Mouse (Mus musculus) left cerebral cortex, adult 18-20 months (tissue): ENCODE data around the gene Sertad1. TPM values are rescaled to one million over a fixed set of nuclear protein-coding genes. Genes with fewer than 3 reads are reported as not detected.

Experiments used
- DNase-seq, 2 experiments: peaks; one replicate each; pipeline ENCODE4 v3.0.0; 2021 to 2022; ENCODE audit warnings: low spot score in 2 of 2, mixed read lengths in 1 of 2
- long read RNA-seq, 2 experiments: library from polyadenylated mRNA; stranded (forward); transcript quantifications; one replicate each; pipeline ENCODE4 v2.0.0; 2021
- total RNA-seq, 2 experiments: library from RNA; stranded (reverse); gene quantifications; 2 replicates each; pipeline ENCODE4 v1.2.3; 2021

Sertad1 gene
- 10 to 100 TPM; 15.3 to 26.9 TPM for total RNA-seq
- long read RNA-seq, experiment 1, transcript Sertad1-201 (2 exons, 1,233 nt): major isoform, 16 of 21 reads
- long read RNA-seq, experiment 1, partial matches to known transcripts: 4 of 21 reads
- long read RNA-seq, experiment 1, other reads (novel, unspliced or antisense): 0 of 21 reads
- long read RNA-seq, experiment 2, transcript Sertad1-201 (2 exons, 1,233 nt): major isoform, 8 of 10 reads
- long read RNA-seq, experiment 2, partial matches to known transcripts: 0 of 10 reads
- long read RNA-seq, experiment 2, other reads (novel, unspliced or antisense): 2 of 10 reads

DNA sequence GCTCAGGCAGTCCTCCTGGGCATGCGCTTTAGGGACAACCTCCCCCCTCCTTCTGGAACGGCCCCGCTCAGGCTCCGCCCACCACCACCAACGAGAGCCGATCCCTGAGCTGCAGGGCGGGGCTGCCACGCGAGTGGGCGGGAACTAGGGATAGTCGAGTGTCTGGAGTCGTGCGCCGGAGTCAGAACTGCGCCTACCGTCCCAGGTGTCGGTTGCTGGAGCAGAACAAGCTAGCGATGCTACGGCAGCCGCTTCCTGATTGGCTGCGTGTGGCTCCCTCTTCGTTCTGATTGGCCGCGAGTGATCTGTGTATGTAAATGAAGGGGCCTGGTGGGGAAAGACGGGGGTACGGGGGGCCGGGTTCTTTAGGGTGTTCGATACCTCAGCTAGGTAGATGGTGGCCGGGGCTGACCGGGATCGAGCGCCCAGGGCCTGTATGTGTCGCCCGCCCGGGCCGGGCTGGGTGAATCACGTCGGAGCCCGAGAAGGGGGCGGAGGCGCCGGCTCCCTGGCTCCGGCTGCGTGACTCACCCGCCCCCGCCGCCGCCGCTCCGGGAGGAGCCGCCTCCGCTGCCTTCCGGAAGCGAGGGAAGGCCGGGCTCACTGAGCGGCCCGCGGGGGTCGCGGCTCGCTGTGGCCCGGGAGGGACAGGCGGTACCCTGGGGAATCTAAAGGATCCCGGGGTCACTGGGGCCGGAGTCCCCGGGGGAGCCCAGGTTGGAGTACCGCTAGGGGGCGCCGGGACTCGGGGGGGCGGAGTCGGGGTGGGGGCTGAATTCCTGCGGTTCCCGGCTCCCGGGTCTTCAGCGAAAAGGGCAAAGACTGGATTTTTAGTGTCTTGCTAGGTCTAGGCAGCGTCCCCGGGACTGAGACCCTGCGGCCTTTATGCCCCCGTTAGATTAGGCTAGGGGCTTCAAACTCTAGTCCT, at the start of gene Sertad1:
Sertad1 (plus strand) TSS at position 141 of the 928 bp plus-strand sequence.
- peak; percentile 99 to 100 for DNase-seq

- DNase-seq: no peak
These were observed 49.2 kb upstream of the Sertad1 start for GRCm38 (mm10) chr7:27437544-27437943.

DNA sequence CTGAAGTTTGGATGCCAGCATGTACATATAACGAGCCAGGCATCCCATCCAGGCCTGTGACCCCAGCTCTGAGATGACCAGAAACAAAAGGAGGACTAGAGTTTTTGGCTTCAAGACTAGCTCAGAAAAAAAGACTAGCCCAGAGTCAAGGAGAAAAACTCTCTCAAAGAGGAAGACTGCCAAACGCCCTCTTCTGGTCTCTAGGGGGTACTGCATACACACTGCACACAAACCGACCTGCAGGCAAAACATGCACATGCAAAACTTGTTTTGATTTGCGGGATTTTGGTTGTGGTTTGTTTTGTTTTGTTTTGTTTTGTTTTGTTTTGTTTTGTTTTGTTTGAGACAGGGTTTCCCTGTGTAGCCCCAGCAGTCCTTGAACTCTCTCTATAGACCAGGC, 46.7 kb upstream of the Sertad1 start:
- no peak for DNase-seq

DNA sequence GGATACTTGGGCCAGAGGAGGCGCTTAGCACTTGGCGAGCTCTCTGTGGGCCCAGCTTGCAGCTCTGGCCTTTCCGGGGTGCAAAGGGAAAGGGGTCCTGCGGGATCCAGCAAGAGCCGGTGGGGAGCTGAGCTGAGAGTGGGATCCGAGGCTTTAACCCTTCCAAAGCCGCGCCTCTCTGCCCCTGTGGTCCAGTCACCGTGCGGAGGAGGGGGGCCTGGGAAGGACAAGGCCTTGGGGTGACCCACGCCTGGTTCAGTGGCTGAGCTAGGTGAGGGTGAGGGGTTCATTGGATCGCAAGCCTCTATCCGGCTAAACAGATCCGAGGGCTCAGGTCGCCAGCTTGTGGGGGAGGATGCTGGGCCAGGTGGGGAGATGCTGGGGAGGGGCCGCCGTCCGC, 40.7 kb upstream of the Sertad1 start:
- DNase-seq: no peak

GRCm38 (mm10) chr7:27446521-27447418, 39.9 kb upstream of the Sertad1 start:
- DNase-seq: peak; percentile 65 to 79

DNA sequence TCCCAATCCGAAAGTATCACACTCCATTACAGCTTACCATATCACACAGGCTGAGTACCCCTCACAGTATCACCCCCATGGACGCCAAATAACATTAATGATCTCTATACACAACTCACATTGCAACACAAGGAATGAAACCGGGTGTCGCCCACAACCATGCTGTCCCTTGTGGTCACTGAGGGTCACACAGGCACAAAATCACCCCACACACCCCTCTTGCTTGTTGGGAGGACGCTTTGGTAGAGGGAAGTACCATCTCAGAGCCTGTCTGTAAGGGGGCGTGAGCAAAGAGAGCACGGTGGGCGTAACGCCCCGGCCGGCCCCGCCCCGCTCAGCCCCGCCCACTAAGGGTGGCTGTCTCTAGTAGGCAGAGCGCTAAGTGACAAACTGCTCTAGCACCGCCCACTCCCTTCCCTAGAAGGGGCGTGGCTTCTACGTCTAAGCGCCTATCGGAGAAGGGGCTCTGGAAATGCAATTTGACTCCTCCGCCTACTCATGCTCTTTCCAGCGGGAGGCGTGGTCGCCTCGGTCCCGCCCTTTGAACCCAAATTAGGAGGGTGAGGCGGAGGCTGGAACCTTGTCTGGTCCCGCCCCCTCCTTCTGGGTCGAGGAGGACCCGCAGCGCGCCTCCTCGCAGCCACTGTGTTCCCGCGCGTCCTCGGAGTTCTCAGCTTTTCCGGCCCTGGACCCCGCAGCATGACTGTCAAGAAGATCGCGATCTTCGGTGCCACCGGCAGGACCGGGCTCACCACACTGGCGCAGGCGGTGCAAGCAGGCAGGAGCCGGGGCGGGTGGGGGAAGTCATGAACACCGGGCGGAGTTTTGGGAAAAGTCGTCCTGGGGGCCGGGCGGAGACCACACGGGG, 39.1 kb upstream of the Sertad1 start, which contains the start of the genes Sptbn4 and Blvrb:
Sptbn4 (minus strand) TSS at position 268 of the 868 bp plus-strand sequence.
Blvrb (plus strand) TSS at position 560 of the 868 bp plus-strand sequence.
- peak; percentile 92 to 95 for DNase-seq

GRCm38 (mm10) chr7:27448421-27449206, 38.1 kb upstream of the Sertad1 start:
- DNase-seq: peak in 1 of 2 experiments; percentile 15

- peak; percentile 47 to 76 for DNase-seq
These were observed 37.4 kb upstream of the Sertad1 start for GRCm38 (mm10) chr7:27449256-27449862.

- DNase-seq: no peak
These were observed 35.4 kb upstream of the Sertad1 start for GRCm38 (mm10) chr7:27451359-27451758.

- no peak for DNase-seq
These were observed 34.4 kb upstream of the Sertad1 start for GRCm38 (mm10) chr7:27452206-27452770.

DNA sequence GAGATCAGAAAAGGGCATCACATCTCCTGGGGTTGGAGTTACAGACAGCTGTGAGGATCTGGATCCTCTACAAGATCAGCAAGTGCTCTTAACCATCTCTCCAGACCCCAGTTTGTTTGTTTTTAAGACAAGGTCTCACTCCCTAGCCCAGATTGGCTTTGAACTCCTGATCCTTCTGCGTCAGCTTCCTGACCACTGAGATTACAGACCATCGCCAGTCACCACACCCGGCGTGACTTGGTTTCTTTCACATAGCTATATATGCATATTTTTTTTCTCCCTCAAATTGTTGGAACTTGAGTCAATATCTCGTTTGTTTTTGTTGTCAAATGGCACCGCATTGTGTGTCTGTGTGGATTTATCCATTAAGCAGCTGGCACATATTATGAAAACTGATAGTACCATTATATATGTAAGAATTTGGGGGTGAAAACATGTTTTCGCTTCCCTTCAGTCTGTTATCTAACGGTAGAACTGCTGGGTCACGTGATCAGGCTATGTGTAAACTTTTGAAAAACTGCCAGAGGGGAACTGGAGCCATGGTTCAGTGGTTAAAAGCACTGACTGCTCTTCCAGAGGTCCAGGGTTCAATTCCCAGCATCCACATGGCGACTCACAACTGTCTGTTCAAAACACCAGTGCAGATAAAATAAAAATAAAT, 32.1 kb upstream of the Sertad1 start:
- no peak for DNase-seq

DNA sequence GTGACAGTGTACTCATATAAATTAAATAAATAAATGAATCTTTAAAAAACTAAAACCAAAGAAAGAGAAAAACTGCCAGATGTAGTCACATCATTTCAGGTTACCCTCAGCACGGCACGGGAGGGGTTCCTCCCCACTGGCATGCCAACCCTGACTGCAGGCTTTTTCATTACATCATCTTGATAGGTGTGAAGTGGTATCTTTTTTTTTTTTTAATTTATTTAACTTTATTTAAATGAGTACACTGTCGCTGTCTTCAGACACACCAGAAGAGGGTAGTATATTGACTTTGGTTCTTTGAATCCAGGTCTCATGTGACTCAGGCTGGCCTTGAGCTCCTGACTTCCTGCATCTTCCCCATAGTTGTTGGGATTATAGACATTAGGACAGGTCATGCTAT, 31.4 kb upstream of the Sertad1 start:
- no peak for DNase-seq

- no peak for DNase-seq
These were observed 28.1 kb upstream of the Sertad1 start for GRCm38 (mm10) chr7:27458614-27459013.

- no peak for DNase-seq
These were observed 27.1 kb upstream of the Sertad1 start for GRCm38 (mm10) chr7:27459640-27460039.

GRCm38 (mm10) chr7:27460477-27460876, 26.2 kb upstream of the Sertad1 start:
- no peak for DNase-seq

GRCm38 (mm10) chr7:27467648-27468047, 19.1 kb upstream of the Sertad1 start:
- no peak for DNase-seq

- no peak for DNase-seq
These were observed 15.2 kb upstream of the Sertad1 start for GRCm38 (mm10) chr7:27471390-27472120.
